Mouse (Mus musculus) embryo, embryonic 9.5 days (tissue): ENCODE data around the gene Uevld.
A peak's percentile ranks its signal among the peaks of the same experiment; 100 is the strongest.
"Not testable (repeated sequence)": the region's sequence is repeated elsewhere in the genome, so short reads cannot be mapped to it uniquely, and the experiment has no call there.

ENCODE experiments used
- DNase-seq: peaks from one replicate; pipeline ENCODE4 v3.0.0-alpha.2; 2017; ENCODE audit errors: extremely low spot score

Uevld gene

GRCm38 (mm10) chr7:46957831-46958691, at the start of gene Uevld:
Gene Uevld, minus strand, starts transcription at chr7:46958527.
- DNase-seq: peak; percentile 97

- no peak for DNase-seq
These were observed 49.5 kb upstream of the Uevld start for GRCm38 (mm10) chr7:47007818-47008167.

GRCm38 (mm10) chr7:47007109-47007780, 48.9 kb upstream of the Uevld start:
- no peak for DNase-seq

- no peak for DNase-seq
These were observed 45.2 kb upstream of the Uevld start for GRCm38 (mm10) chr7:47003411-47004115.

GRCm38 (mm10) chr7:47001900-47002275, 43.6 kb upstream of the Uevld start:
- no peak for DNase-seq

GRCm38 (mm10) chr7:47001125-47001899, 43.0 kb upstream of the Uevld start:
- no peak for DNase-seq

GRCm38 (mm10) chr7:47000644-47000983, 42.3 kb upstream of the Uevld start:
- DNase-seq: no peak

GRCm38 (mm10) chr7:46999983-47000643, 41.8 kb upstream of the Uevld start:
- no peak for DNase-seq

- no peak for DNase-seq
These were observed 40.6 kb upstream of the Uevld start for GRCm38 (mm10) chr7:46998942-46999341.

- DNase-seq: no peak
These were observed 39.5 kb upstream of the Uevld start for GRCm38 (mm10) chr7:46997644-46998395.

- no peak for DNase-seq
These were observed 38.7 kb upstream of the Uevld start for GRCm38 (mm10) chr7:46997008-46997407.

GRCm38 (mm10) chr7:46995558-46995957, 37.2 kb upstream of the Uevld start:
- DNase-seq: no peak

GRCm38 (mm10) chr7:46993079-46993478, 34.8 kb upstream of the Uevld start:
- DNase-seq: no peak

GRCm38 (mm10) chr7:46989387-46989786, 31.1 kb upstream of the Uevld start:
- not testable (repeated sequence) for DNase-seq

- no peak for DNase-seq
These were observed 28.7 kb upstream of the Uevld start for GRCm38 (mm10) chr7:46987073-46987472.

- DNase-seq: no peak
These were observed 28.3 kb upstream of the Uevld start for GRCm38 (mm10) chr7:46986646-46987045.

- no peak for DNase-seq
These were observed 27.6 kb upstream of the Uevld start for GRCm38 (mm10) chr7:46985718-46986505.

GRCm38 (mm10) chr7:46983280-46983679, 25.0 kb upstream of the Uevld start, which contains the start of gene Gm9999:
Gene Gm9999, plus strand, starts transcription at chr7:46983580.
- no peak for DNase-seq

GRCm38 (mm10) chr7:46975456-46975855, 17.1 kb upstream of the Uevld start:
- DNase-seq: no peak

- DNase-seq: no peak
These were observed 16.3 kb upstream of the Uevld start for GRCm38 (mm10) chr7:46974648-46975047.
